Mouse (Mus musculus): ENCODE measurements around the gene Carhsp1. TPM values are rescaled to one million over a fixed set of nuclear protein-coding genes. Genes with fewer than 3 reads are reported as not detected.
A peak's percentile ranks its signal among the peaks of the same experiment; 100 is the strongest.

Carhsp1 gene
- polyA plus RNA-seq, 1 experiment from 2014 or later, result 187 TPM

DNA sequence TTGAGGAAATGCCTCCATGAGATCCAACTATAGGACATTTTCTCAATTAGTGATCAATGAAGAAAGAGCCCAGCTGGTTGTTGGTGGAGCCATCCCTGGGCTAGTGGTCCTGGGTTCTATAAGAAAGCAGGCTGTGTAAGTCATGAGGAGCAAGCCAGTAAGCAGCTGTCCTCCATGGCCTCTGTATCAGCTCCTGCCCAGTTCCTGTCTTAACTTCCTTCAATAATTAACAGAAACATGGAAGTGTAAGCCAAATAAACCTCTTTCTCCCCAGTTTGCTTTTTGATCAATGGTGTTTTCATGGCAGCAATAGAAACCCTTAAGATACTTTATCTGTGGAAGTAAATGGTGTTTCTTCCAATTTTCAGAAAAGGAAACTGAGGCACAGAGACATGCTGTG, 856 bp upstream of the Carhsp1 start:
- ATAC-seq (replicated peaks), result no peak
- Histone ChIP-seq H3K4me1 (peaks cover 41% of the 10 kb centered on the region), H3K4me3 (peak overlapping the region; percentile 89)

DNA sequence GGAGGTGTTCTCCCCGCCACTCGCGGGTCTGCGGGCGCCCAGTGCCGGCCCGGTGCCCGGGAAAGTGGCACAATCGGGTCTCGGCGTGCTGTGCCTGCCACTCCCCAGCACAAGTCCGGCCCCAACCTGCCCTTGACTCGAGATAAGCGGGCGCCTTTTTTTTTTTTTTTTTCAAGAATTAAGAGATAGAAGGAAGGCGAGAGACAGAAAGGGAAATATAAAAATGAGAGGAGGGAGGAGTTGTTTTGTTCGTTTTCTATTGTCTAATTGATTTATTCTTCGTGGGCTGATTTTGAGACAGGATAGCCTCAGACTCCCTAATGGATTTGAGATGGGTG, 364 bp upstream of the Carhsp1 start:
- no peaks in the 10 kb centered on the region for H3K9me3 ChIP-seq
- whole genome bisulfite sequencing, result under 1% methylated on average over 18 of the region's 18 CpGs
- peak overlapping the region; percentile 95 for H3K4me2 ChIP-seq
- H3K36me3 ChIP-seq (replicated peaks), result no peaks in the 10 kb centered on the region
- H3K27me3 ChIP-seq (replicated peaks), result 0 out of 2 replicates have a peak, but pooled peaks cover 3% of the 10 kb centered on the region
- H3K4me3 ChIP-seq, result peak overlapping the region; percentile 89
- no peak for ATAC-seq (replicated peaks)
- peak overlapping the region; percentile 78 for H3K9ac ChIP-seq
- H3K4me1 ChIP-seq, result peaks cover 46% of the 10 kb centered on the region
- H3K27ac ChIP-seq, result peak overlapping the region; percentile 74

More for the DNA sequence above, 856 bp upstream of the Carhsp1 start:
- H3K4me2 ChIP-seq, result peak overlapping the region; percentile 95
- no peaks in the 10 kb centered on the region for H3K9me3 ChIP-seq
- 0 out of 2 replicates have a peak overlapping the region, but pooled peaks have one; percentile 78 for H3K9ac ChIP-seq
- no peak overlapping the region for H3K27ac ChIP-seq
- 0 out of 2 replicates have a peak, but pooled peaks cover 3% of the 10 kb centered on the region for H3K27me3 ChIP-seq (replicated peaks)
- no peaks in the 10 kb centered on the region for H3K36me3 ChIP-seq (replicated peaks)

GRCm38 (mm10) chr16:8670041-8671035, 1.6 kb downstream of the Carhsp1 start:
- 2% methylated on average over 15 of the region's 15 CpGs for WGBS
- peaks cover 60% of the 10 kb centered on the region for H3K4me1 ChIP-seq

DNA sequence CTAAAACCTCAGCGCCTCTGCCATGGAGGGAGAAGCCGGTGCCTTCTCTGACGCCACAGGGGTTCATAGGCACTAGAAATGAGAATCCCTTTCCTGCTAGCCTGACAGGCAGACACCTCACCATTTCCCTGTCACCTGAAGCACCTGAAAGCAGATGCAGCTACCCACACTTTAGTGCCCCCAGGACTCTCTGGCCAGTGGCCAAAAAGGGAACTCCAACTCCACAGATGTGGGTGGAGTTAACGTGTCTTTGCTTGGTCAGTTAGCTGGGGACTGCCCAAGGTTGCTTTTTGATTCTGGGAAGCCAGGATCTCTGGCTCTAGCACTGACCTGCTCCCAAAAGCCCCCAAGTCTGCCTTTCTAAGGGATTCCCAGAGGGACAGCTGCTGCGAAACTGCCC, 2.5 kb downstream of the Carhsp1 start:
- WGBS, result 43% methylated on average over 5 of the region's 5 CpGs
- no peaks in the 10 kb centered on the region for H3K36me3 ChIP-seq (replicated peaks)

More at GRCm38 (mm10) chr16:8670041-8671035, 1.6 kb downstream of the Carhsp1 start:
- peak; percentile 41 for ATAC-seq (replicated peaks)
- peak overlapping the region; percentile 95 for H3K4me2 ChIP-seq
- 0 out of 2 replicates have a peak, but pooled peaks cover 3% of the 10 kb centered on the region for H3K27me3 ChIP-seq (replicated peaks)
- peak overlapping the region; percentile 89 for H3K4me3 ChIP-seq
- no peaks in the 10 kb centered on the region for H3K36me3 ChIP-seq (replicated peaks)
- peak overlapping the region; percentile 77 for H3K27ac ChIP-seq
- peak overlapping the region; percentile 78 for H3K9ac ChIP-seq
- no peaks in the 10 kb centered on the region for H3K9me3 ChIP-seq

GRCm38 (mm10) chr16:8668386-8668785, 3.6 kb downstream of the Carhsp1 start:
- H3K9ac ChIP-seq, result no peak overlapping the region
- WGBS, result 63% methylated on average over 2 of the region's 2 CpGs

More for the DNA sequence above, 2.5 kb downstream of the Carhsp1 start:
- ATAC-seq (replicated peaks), result no peak
- peak overlapping the region; percentile 77 for H3K27ac ChIP-seq
- peak overlapping the region; percentile 95 for H3K4me2 ChIP-seq
- H3K9ac ChIP-seq, result peak overlapping the region; percentile 78
- H3K4me3 ChIP-seq, result peak overlapping the region; percentile 89
- H3K4me1 ChIP-seq, result peaks cover 61% of the 10 kb centered on the region
- H3K9me3 ChIP-seq, result no peaks in the 10 kb centered on the region
- 0 out of 2 replicates have a peak, but pooled peaks cover 3% of the 10 kb centered on the region for H3K27me3 ChIP-seq (replicated peaks)

GRCm38 (mm10) chr16:8667814-8668213, 4.1 kb downstream of the Carhsp1 start:
- H3K27ac ChIP-seq, result no peak overlapping the region
- H3K9ac ChIP-seq, result no peak overlapping the region
- no peaks in the 10 kb centered on the region for H3K27me3 ChIP-seq (replicated peaks)
- no peak overlapping the region for H3K4me3 ChIP-seq
- ATAC-seq (replicated peaks), result no peak
- H3K4me1 ChIP-seq, result peaks cover 62% of the 10 kb centered on the region
- no peaks in the 10 kb centered on the region for H3K9me3 ChIP-seq
- H3K36me3 ChIP-seq (replicated peaks), result no peaks in the 10 kb centered on the region
- 0 out of 2 replicates have a peak overlapping the region, but pooled peaks have one; percentile 95 for H3K4me2 ChIP-seq
- 79% methylated on average over 4 of the region's 4 CpGs for WGBS

More at GRCm38 (mm10) chr16:8668386-8668785, 3.6 kb downstream of the Carhsp1 start:
- H3K4me3 ChIP-seq, result no peak overlapping the region
- H3K27me3 ChIP-seq (replicated peaks), result no peaks in the 10 kb centered on the region
- H3K4me2 ChIP-seq, result peak overlapping the region; percentile 95
- H3K36me3 ChIP-seq (replicated peaks), result no peaks in the 10 kb centered on the region
- no peak overlapping the region for H3K27ac ChIP-seq
- peaks cover 63% of the 10 kb centered on the region for H3K4me1 ChIP-seq
- no peaks in the 10 kb centered on the region for H3K9me3 ChIP-seq
- ATAC-seq (replicated peaks), result no peak

GRCm38 (mm10) chr16:8667261-8667660, 4.7 kb downstream of the Carhsp1 start:
- Histone ChIP-seq H3K4me2 (no peak overlapping the region), H3K9me3 (no peaks in the 10 kb centered on the region), H3K27ac (no peak overlapping the region), H3K4me3 (no peak overlapping the region), H3K36me3 (replicated peaks) (peaks cover 2% of the 10 kb centered on the region; the same call in 1 of the 2 replicates), H3K9ac (no peak overlapping the region), H3K27me3 (replicated peaks) (no peaks in the 10 kb centered on the region), H3K4me1 (peaks cover 58% of the 10 kb centered on the region)
- 86% methylated on average over 7 of the region's 7 CpGs for WGBS
- no peak for ATAC-seq (replicated peaks)

DNA sequence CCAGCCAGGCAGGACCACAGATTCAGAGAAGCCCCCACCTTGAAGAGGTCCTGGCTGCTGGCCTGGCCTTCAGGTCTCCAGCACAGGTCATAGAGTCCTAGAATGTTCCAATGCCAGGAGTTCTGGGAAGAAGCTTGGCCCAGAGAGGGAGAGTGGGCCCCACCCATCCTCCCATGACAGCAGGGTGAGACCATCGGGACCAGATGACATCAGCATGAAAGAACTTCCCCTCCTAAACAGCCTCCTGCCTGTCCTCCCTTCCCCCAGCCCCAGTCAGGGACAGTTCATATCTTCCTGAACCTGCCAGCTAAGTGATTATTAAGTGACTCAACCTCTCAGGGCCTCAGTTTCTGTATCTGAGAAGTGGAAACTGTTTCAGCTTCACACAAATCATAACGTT, 5.5 kb downstream of the Carhsp1 start:
- no peak for ATAC-seq (replicated peaks)
- Histone ChIP-seq H3K36me3 (replicated peaks) (peaks cover 9% of the 10 kb centered on the region; the same call in 1 of the 2 replicates), H3K9me3 (no peaks in the 10 kb centered on the region), H3K4me3 (no peak overlapping the region), H3K27me3 (replicated peaks) (no peaks in the 10 kb centered on the region), H3K27ac (no peak overlapping the region), H3K4me1 (peaks cover 58% of the 10 kb centered on the region), H3K4me2 (no peak overlapping the region), H3K9ac (no peak overlapping the region; the same call in 1 of the 2 replicates)
- 73% methylated on average over 2 of the region's 2 CpGs for WGBS

DNA sequence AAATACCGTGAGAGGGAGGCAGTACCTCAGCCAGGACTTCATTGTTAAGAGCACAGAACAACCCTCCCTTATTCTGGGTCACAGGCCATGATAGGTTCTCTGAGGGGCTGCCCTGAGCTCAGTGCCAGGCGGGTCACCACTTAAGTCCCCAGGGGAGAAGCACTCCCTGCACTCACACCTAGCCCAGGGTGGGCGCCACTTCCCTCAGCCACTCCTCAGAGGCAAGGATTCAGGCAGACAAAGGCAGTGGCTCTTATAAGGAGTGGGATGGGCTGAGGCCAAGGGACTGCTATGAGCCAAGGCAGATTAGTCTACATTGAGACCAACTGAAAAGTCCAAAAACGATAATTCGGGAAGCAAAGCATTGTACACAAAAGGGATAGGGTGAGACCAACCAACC, 6.6 kb downstream of the Carhsp1 start:
- Histone ChIP-seq H3K9ac (no peak overlapping the region), H3K4me3 (no peak overlapping the region), H3K4me2 (no peak overlapping the region), H3K36me3 (replicated peaks) (peaks cover 10% of the 10 kb centered on the region; the same call in 1 of the 2 replicates), H3K4me1 (peaks cover 47% of the 10 kb centered on the region), H3K27ac (no peak overlapping the region), H3K27me3 (replicated peaks) (no peaks in the 10 kb centered on the region), H3K9me3 (no peaks in the 10 kb centered on the region)
- WGBS, result 88% methylated on average over 5 of the region's 5 CpGs
- no peak for ATAC-seq (replicated peaks)

- Histone ChIP-seq H3K4me3 (no peak overlapping the region), H3K36me3 (replicated peaks) (peaks cover 16% of the 10 kb centered on the region), H3K27ac (no peak overlapping the region), H3K9me3 (no peaks in the 10 kb centered on the region), H3K4me2 (no peak overlapping the region), H3K4me1 (peaks cover 33% of the 10 kb centered on the region), H3K27me3 (replicated peaks) (no peaks in the 10 kb centered on the region), H3K9ac (no peak overlapping the region)
- ATAC-seq (replicated peaks), result no peak
- 78% methylated on average over 24 of the region's 24 CpGs for WGBS
Measured at GRCm38 (mm10) chr16:8663606-8664539, 8.1 kb downstream of the Carhsp1 start.

GRCm38 (mm10) chr16:8663022-8663421, 8.9 kb downstream of the Carhsp1 start:
- no peaks in the 10 kb centered on the region for H3K27me3 ChIP-seq (replicated peaks)
- H3K9me3 ChIP-seq, result no peaks in the 10 kb centered on the region
- WGBS, result 61% methylated on average over 2 of the region's 2 CpGs
- ATAC-seq (replicated peaks), result no peak
- H3K4me3 ChIP-seq, result no peak overlapping the region
- H3K9ac ChIP-seq, result no peak overlapping the region
- no peak overlapping the region for H3K4me2 ChIP-seq
- peaks cover 24% of the 10 kb centered on the region for H3K4me1 ChIP-seq
- peaks cover 16% of the 10 kb centered on the region for H3K36me3 ChIP-seq (replicated peaks)
- H3K27ac ChIP-seq, result no peak overlapping the region

DNA sequence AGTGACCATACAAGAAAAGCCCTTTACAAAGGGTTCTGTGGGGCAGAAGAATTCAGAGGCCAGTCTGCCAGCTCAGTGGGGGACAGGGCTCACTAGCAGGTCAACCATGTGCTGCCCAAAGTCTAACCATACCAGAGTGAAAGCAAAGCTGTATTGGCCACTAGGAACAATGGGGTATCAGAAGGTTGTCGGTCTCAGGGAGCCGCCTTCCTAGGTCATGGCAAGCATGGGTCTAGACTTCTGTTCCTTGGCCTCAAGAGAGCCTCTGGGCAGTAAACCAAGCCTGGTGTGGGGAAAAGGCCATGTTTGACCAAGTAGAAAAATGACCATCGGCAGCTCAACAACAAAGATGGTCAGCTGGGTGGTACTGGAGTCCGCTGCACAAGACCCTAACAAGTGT, 13.2 kb downstream of the Carhsp1 start:
- Histone ChIP-seq H3K4me1 (no peaks in the 10 kb centered on the region; the same call in 1 of the 2 replicates), H3K27ac (no peak overlapping the region), H3K36me3 (replicated peaks) (peaks cover 16% of the 10 kb centered on the region), H3K4me3 (no peak overlapping the region), H3K9me3 (no peaks in the 10 kb centered on the region), H3K27me3 (replicated peaks) (no peaks in the 10 kb centered on the region), H3K4me2 (no peak overlapping the region), H3K9ac (no peak overlapping the region)
- 91% methylated on average over 4 of the region's 4 CpGs for WGBS
- ATAC-seq (replicated peaks), result no peak
